ENCODE assay signal across 6 mouse cellular contexts in genomic region chr19:16267362-16267761, GRCm38 (mm10).
A peak's percentile ranks its signal among the peaks of the same experiment; 100 is the strongest.
ATAC-seq and TF ChIP-seq lines count a peak whose summit lies in the region.
"Not testable (repeated sequence)": the region's sequence is repeated elsewhere in the genome, so short reads cannot be mapped to it uniquely, and the experiment has no call there.

No protein-coding gene starts in this region.

- not testable (repeated sequence) for H3K36me3 ChIP-seq in ES-Bruce4 (ENCODE audit: control insufficient read depth, insufficient read depth, low read length, poor library complexity, severe bottlenecking); hindbrain, embryonic 15.5 days; testis, adult 2 months (ENCODE audit: control insufficient read depth, insufficient read depth, low read length)

- H3K9ac ChIP-seq in ES-Bruce4 (ENCODE audit: low read depth, poor library complexity, severe bottlenecking); hindbrain, embryonic 15.5 days: not testable (repeated sequence)

- TF ChIP-seq EP300 in ES-Bruce4 (IDR thresholded peaks at IDR 0.05; ENCODE audit: insufficient read depth, low read depth, low read length): not testable (repeated sequence)

- TF ChIP-seq CTCF in ES-Bruce4 (IDR thresholded peaks at IDR 0.05; ENCODE audit: low read depth, low read length); testis, adult 2 months (IDR thresholded peaks at IDR 0.05; ENCODE audit: control insufficient read depth, insufficient read depth, insufficient replicate concordance, low read depth, low read length): not testable (repeated sequence)

- H3K4me3 ChIP-seq in ES-Bruce4 (ENCODE audit: low read depth, low read length): peak overlapping the region; percentile 20; the same call in 1 of the 2 replicates
- H3K4me3 ChIP-seq in hindbrain, embryonic 15.5 days: not testable (repeated sequence)
- H3K4me3 ChIP-seq in testis, adult 2 months (ENCODE audit: control insufficient read depth, low read depth, low read length): peak overlapping the region; percentile 27; the same call in 1 of the 2 replicates

- 92% methylated on average over 11 of the region's 16 CpGs for WGBS in hindbrain, embryonic 15.5 days

- not testable (repeated sequence) for H3K4me1 ChIP-seq in ES-Bruce4 (ENCODE audit: control insufficient read depth, insufficient read depth, low read length); hindbrain, embryonic 15.5 days (replicated peaks); testis, adult 2 months (ENCODE audit: control insufficient read depth, insufficient read depth, low read length)

- not testable (repeated sequence) for TF ChIP-seq POLR2A in ES-Bruce4 (IDR thresholded peaks at IDR 0.05; ENCODE audit: insufficient read depth, low read length); testis, adult 2 months (IDR thresholded peaks at IDR 0.05; ENCODE audit: control insufficient read depth, low read depth, low read length)

- H3K4me2 ChIP-seq in hindbrain, embryonic 15.5 days: not testable (repeated sequence)

- not testable (repeated sequence) for H3K27me3 ChIP-seq in ES-Bruce4 (ENCODE audit: control insufficient read depth, insufficient read depth, low read length, poor library complexity, severe bottlenecking); hindbrain, embryonic 15.5 days; testis, adult 2 months (ENCODE audit: control insufficient read depth, insufficient read depth, low read length)

- peak; percentile 86 for ATAC-seq in erythroblast, adult 5-6 weeks (replicated peaks; ENCODE audit: low FRiP score, poor library complexity, severe bottlenecking)
- ATAC-seq in granulocyte monocyte progenitor cell, adult 5-6 weeks (replicated peaks; ENCODE audit: poor library complexity, severe bottlenecking): peak; percentile 63
- ATAC-seq in hindbrain, embryonic 15.5 days (ENCODE audit: low FRiP score, low read depth): peak; percentile 17; the same call in 1 of the 2 replicates
- ATAC-seq in megakaryocyte-erythroid progenitor cell, adult 5-6 weeks (replicated peaks; ENCODE audit: low FRiP score, low TSS enrichment, poor library complexity, severe bottlenecking): peak; percentile 68

- H3K9me3 ChIP-seq in ES-Bruce4 (replicated peaks; ENCODE audit: control insufficient read depth, insufficient read depth, low read length, poor library complexity, severe bottlenecking); hindbrain, embryonic 15.5 days: not testable (repeated sequence)

- H3K27ac ChIP-seq in ES-Bruce4 (ENCODE audit: insufficient read depth, low read length); hindbrain, embryonic 15.5 days (replicated peaks); testis, adult 2 months (ENCODE audit: control insufficient read depth, insufficient read depth, low read depth, low read length): not testable (repeated sequence)

Comparison
In these comparisons a context has a peak if more than half of its experiments do, and no peak if none do; other contexts are left out.
1. ATAC-seq: peak in every context shown above with its lines; median percentile 86 in erythroblast, adult 5-6 weeks; 68 in megakaryocyte-erythroid progenitor cell, adult 5-6 weeks; 63 in granulocyte monocyte progenitor cell, adult 5-6 weeks; 17 in hindbrain, embryonic 15.5 days.